Comparison of ENCODE assay signal across 9 mouse cellular contexts in genomic region chr17:5057286-5057685, GRCm38 (mm10).
A peak's percentile ranks its signal among the peaks of the same experiment; 100 is the strongest.
DNase-seq lines count a peak whose midpoint lies in the region; ATAC-seq and TF ChIP-seq lines count a peak whose summit lies in the region.
"Had no signal": no experiment of that assay in that cellular context is flagged by ENCODE, and none has a peak within 500 bp of the region (broad histone marks: within the 10 kb centered on the region; RNA-seq: fewer than 3 reads in every experiment).

No protein-coding gene starts in this region.

- peak overlapping the region; percentile 3; the same call in 1 of the 2 replicates for H3K9ac ChIP-seq in heart, adult 2 months (ENCODE audit: low read depth, low read length)
- H3K9ac ChIP-seq in liver, embryonic 12.5 days, result peak overlapping the region; percentile 13; the same call in 1 of the 2 replicates
- no peak overlapping the region for H3K9ac ChIP-seq in hindbrain, embryonic 11.5 days (ENCODE audit: low read depth, low read length)
- H3K9ac ChIP-seq in neural tube, embryonic 12.5 days, result no peak overlapping the region

- no peaks in the 10 kb centered on the region for H3K27me3 ChIP-seq in heart, adult 2 months (ENCODE audit: control insufficient read depth, insufficient read depth, low read length)
- H3K27me3 ChIP-seq in liver, embryonic 12.5 days (replicated peaks), result no peaks in the 10 kb centered on the region
- no peaks in the 10 kb centered on the region for H3K27me3 ChIP-seq in hindbrain, embryonic 11.5 days (ENCODE audit: control insufficient read depth, insufficient read depth, low read length)
- H3K27me3 ChIP-seq in neural tube, embryonic 12.5 days (replicated peaks), result no peaks in the 10 kb centered on the region

- WGBS in heart, adult 2 months, result 22% methylated on average over 4 of the region's 4 CpGs
- WGBS in liver, embryonic 12.5 days (ENCODE audit: insufficient replicate concordance), result 7% methylated on average over 4 of the region's 4 CpGs
- WGBS in hindbrain, embryonic 11.5 days, result 31% methylated on average over 4 of the region's 4 CpGs
- WGBS in neural tube, embryonic 12.5 days, result 24% methylated on average over 4 of the region's 4 CpGs

- peak; percentile 61 for ATAC-seq in liver, embryonic 12.5 days
- ATAC-seq in hindbrain, embryonic 11.5 days (ENCODE audit: low FRiP score), result no peak; the same call in 1 of the 2 replicates
- ATAC-seq in neural tube, embryonic 12.5 days (ENCODE audit: low FRiP score, low read depth), result no peak; the same call in 1 of the 2 replicates

- DNase-seq in heart, adult 2 months, result no peak
- DNase-seq in heart, postnatal 10 days, result no peak
- no peak for DNase-seq in liver
- peak; percentile 27 for DNase-seq in hindbrain, embryonic 11.5 days (ENCODE audit: low spot score)
- no peak for DNase-seq in retina, embryonic 14.5 days (ENCODE audit: low spot score)
- DNase-seq in thymus, postnatal 10 days (ENCODE audit: low spot score in 2 of 2), result no peak
- DNase-seq: B cell, adult 2 months had no signal

- H3K4me2 ChIP-seq in liver, embryonic 12.5 days, result peak overlapping the region; percentile 18; the same call in 1 of the 2 replicates
- H3K4me2 ChIP-seq in hindbrain, embryonic 11.5 days (replicated peaks; ENCODE audit: low read depth, low read length), result no peak overlapping the region
- H3K4me2 ChIP-seq in neural tube, embryonic 12.5 days (replicated peaks), result peak overlapping the region; percentile 32

- peaks cover 26% of the 10 kb centered on the region for H3K4me1 ChIP-seq in heart, adult 2 months (ENCODE audit: control insufficient read depth, insufficient read depth, low read length)
- peaks cover 68% of the 10 kb centered on the region for H3K4me1 ChIP-seq in liver, embryonic 12.5 days
- peaks cover 22% of the 10 kb centered on the region for H3K4me1 ChIP-seq in hindbrain, embryonic 11.5 days (replicated peaks; ENCODE audit: control insufficient read depth, insufficient read depth, low read length)
- H3K4me1 ChIP-seq in neural tube, embryonic 12.5 days, result peaks cover 70% of the 10 kb centered on the region

- TF ChIP-seq POLR2A in heart, adult 2 months (IDR thresholded peaks at IDR 0.05; ENCODE audit: insufficient read depth, low read depth, low read length), result no peak

- no peak overlapping the region for H3K4me3 ChIP-seq in heart, adult 2 months
- no peak overlapping the region for H3K4me3 ChIP-seq in liver, embryonic 12.5 days
- no peak overlapping the region for H3K4me3 ChIP-seq in hindbrain, embryonic 11.5 days (ENCODE audit: low read depth, low read length)
- no peak overlapping the region for H3K4me3 ChIP-seq in neural tube, embryonic 12.5 days

- intact Hi-C loops in heart, adult 2 months (cut with DNase I), result no loop called here
- intact Hi-C loops in heart, postnatal 10 days (cut with DNase I), result loop anchor here (5.0 kb wide), 2 partner anchors 50 to 130 kb away; no protein-coding TSS in a partner anchor

- H3K36me3 ChIP-seq in heart, adult 2 months (ENCODE audit: control insufficient read depth, insufficient read depth, low read length), result 0 out of 2 replicates have a peak, but pooled peaks cover 2% of the 10 kb centered on the region
- no peaks in the 10 kb centered on the region for H3K36me3 ChIP-seq in liver, embryonic 12.5 days
- no peaks in the 10 kb centered on the region for H3K36me3 ChIP-seq in hindbrain, embryonic 11.5 days (ENCODE audit: control insufficient read depth, insufficient read depth, low read length)
- H3K36me3 ChIP-seq in neural tube, embryonic 12.5 days, result no peaks in the 10 kb centered on the region

- TF ChIP-seq EP300 in heart, adult 2 months (IDR thresholded peaks at IDR 0.05; ENCODE audit: insufficient read depth, low read depth, low read length), result no peak

- TF ChIP-seq CTCF in heart, adult 2 months (IDR thresholded peaks at IDR 0.05), result no peak

- peaks cover 12% of the 10 kb centered on the region for H3K79me2 ChIP-seq in heart, adult 2 months (replicated peaks; ENCODE audit: control insufficient read depth, insufficient read depth, low read length)

- peak overlapping the region; percentile 60; the same call in 1 of the 2 replicates for H3K27ac ChIP-seq in heart, adult 2 months
- H3K27ac ChIP-seq in liver, embryonic 12.5 days, result peak overlapping the region; percentile 41; the same call in 1 of the 2 replicates
- H3K27ac ChIP-seq in hindbrain, embryonic 11.5 days (ENCODE audit: low read depth, low read length), result no peak overlapping the region; the same call in 1 of the 2 replicates
- no peak overlapping the region for H3K27ac ChIP-seq in neural tube, embryonic 12.5 days

- no peaks in the 10 kb centered on the region for H3K9me3 ChIP-seq in liver, embryonic 12.5 days (replicated peaks)
- no peaks in the 10 kb centered on the region for H3K9me3 ChIP-seq in hindbrain, embryonic 11.5 days (ENCODE audit: control insufficient read depth, low read length)
- H3K9me3 ChIP-seq in neural tube, embryonic 12.5 days, result no peaks in the 10 kb centered on the region

Comparison
In these comparisons a context has a peak if more than half of its experiments do, and no peak if none do; other contexts are left out.
1. H3K27ac ChIP-seq: peak in heart, adult 2 months (single experiment) and liver, embryonic 12.5 days (single experiment); none in hindbrain, embryonic 11.5 days (single experiment) and neural tube, embryonic 12.5 days (single experiment).
2. H3K9ac ChIP-seq: peak in heart, adult 2 months (single experiment) and liver, embryonic 12.5 days (single experiment); none in hindbrain, embryonic 11.5 days (single experiment) and neural tube, embryonic 12.5 days (single experiment).